Mouse (Mus musculus) right cerebral cortex, adult 18-20 months (tissue): Measurements from ENCODE around the gene Khk.
"Not testable (repeated sequence)": the region's sequence is repeated elsewhere in the genome, so short reads cannot be mapped to it uniquely, and the experiment has no call there.

ENCODE experiments used
- DNase-seq: peaks from one replicate; pipeline ENCODE4 v3.0.0; 2022; ENCODE audit warnings: mixed read lengths

Gene Khk

GRCm38 (mm10) chr5:30921256-30922033, at the start of gene Khk:
Gene Khk, plus strand, starts transcription at chr5:30921431.
- peak; percentile 86 for DNase-seq

GRCm38 (mm10) chr5:30872574-30872973, 48.7 kb upstream of the Khk start:
- DNase-seq = no peak

- DNase-seq = no peak
Measured at GRCm38 (mm10) chr5:30874365-30874764, 46.9 kb upstream of the Khk start.

- DNase-seq = no peak
Measured at GRCm38 (mm10) chr5:30878616-30879015, 42.6 kb upstream of the Khk start.

- no peak for DNase-seq
Measured at GRCm38 (mm10) chr5:30879347-30879943, 41.8 kb upstream of the Khk start.

- DNase-seq = not testable (repeated sequence)
Measured at GRCm38 (mm10) chr5:30881839-30882238, 39.4 kb upstream of the Khk start.

GRCm38 (mm10) chr5:30886209-30886608, 35.0 kb upstream of the Khk start:
- no peak for DNase-seq

GRCm38 (mm10) chr5:30886731-30887130, 34.5 kb upstream of the Khk start:
- DNase-seq = no peak

- peak; percentile 46 for DNase-seq
Measured at GRCm38 (mm10) chr5:30887331-30887761, 33.9 kb upstream of the Khk start.

- peak; percentile 92 for DNase-seq
Measured at GRCm38 (mm10) chr5:30887858-30888336, 33.3 kb upstream of the Khk start.

GRCm38 (mm10) chr5:30888337-30889087, 32.7 kb upstream of the Khk start, which contains the start of gene Agbl5:
Gene Agbl5, plus strand, starts transcription at chr5:30888694.
- DNase-seq = peak; percentile 94

- DNase-seq = no peak
Measured at GRCm38 (mm10) chr5:30889088-30889754, 32.0 kb upstream of the Khk start.

- DNase-seq = no peak
Measured at GRCm38 (mm10) chr5:30890375-30890774, 30.9 kb upstream of the Khk start.

- DNase-seq = no peak
Measured at GRCm38 (mm10) chr5:30901860-30902259, 19.4 kb upstream of the Khk start.

GRCm38 (mm10) chr5:30907413-30908059, 13.7 kb upstream of the Khk start, which contains the start of gene Ost4:
Gene Ost4, minus strand, starts transcription at chr5:30907788.
- peak; percentile 98 for DNase-seq

GRCm38 (mm10) chr5:30908426-30909299, 12.6 kb upstream of the Khk start:
- no peak for DNase-seq

- DNase-seq = no peak
Measured at GRCm38 (mm10) chr5:30909300-30909659, 12.0 kb upstream of the Khk start.

GRCm38 (mm10) chr5:30909863-30910262, 11.4 kb upstream of the Khk start:
- no peak for DNase-seq

GRCm38 (mm10) chr5:30910481-30910880, 10.8 kb upstream of the Khk start:
- no peak for DNase-seq

GRCm38 (mm10) chr5:30912156-30912555, 9.1 kb upstream of the Khk start:
- DNase-seq = no peak
